Mouse (Mus musculus): ENCODE measurements around the gene Madd. TPM values are rescaled to one million over a fixed set of nuclear protein-coding genes. Genes with fewer than 3 reads are reported as not detected.

Gene Madd
- 6.8 and 7.7 TPM in 2 replicates for polyA plus RNA-seq (2016; fragmentation: Nextera tagmentation; extraction: Ambion mirVana)

DNA sequence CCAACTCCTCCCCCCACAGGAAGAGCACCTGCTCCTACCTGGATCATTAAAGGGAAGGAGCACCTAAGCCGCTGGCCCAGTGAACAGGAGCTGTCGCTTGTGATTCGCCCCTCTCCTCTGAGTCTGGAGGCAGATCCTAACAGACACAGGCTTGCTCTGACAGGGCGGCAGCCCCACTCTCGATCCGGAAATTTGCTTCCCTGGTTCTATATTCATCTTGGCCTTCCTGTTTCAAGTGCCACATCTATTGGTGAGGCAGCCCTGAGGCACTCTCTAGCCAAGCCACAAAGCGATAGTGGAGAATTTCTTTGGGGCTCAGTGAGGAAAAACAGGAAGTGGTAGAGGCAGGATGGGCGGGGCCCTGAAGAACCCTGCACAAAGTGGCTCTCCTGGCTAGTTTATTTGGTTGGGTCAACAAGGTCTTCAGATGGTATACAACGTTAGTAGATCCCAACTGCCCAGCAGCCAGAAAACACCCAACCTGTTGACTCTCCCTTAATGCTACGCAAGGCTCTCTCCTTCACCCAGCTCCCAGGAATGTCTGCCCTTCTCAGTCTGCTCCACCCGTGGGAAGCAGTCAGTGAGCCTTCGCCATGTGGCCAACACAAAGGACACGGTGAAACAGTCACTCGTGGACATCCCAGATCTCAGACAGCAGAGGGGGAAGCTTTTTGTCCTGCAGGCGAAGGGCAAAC is at the start of gene Madd:
Gene Madd, minus strand, starts transcription at position 127 of the 695 bp plus-strand sequence.
- no peaks in the 10 kb centered on the region for H3K9me3 ChIP-seq
- H3K4me3 ChIP-seq = peak within 1 kb of the TSS; percentile 80
- H3K27ac ChIP-seq = peak within 1 kb of the TSS; percentile 80
- no peak for DNase-seq (ENCODE audit: low spot score)
- WGBS = 55% methylated on average over 15 of the region's 15 CpGs
- H3K36me3 ChIP-seq = no peaks in the 10 kb centered on the region
- no peaks in the 10 kb centered on the region for H3K27me3 ChIP-seq (ENCODE audit: insufficient read depth, poor library complexity, severe bottlenecking)
- H3K4me1 ChIP-seq = peaks cover 25% of the 10 kb centered on the region

DNA sequence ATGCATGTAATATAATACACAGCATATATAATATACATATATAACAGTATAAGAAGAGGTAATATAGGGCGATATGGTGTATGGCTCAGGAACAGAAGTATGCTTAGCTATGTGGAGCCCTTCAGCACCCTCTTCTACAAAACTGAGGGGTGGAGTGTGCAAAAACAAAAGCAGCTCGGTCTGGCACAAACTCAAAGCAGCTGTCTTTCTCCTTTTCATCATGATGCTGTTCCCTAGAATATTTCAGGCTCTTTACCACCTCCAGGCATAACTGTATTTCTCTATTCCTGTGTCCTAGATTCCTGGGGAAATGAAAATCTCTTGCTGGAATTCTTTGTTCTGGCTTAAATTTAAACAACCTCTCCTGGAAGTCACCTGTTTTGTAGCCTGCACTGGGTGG is 46.1 kb upstream of the Madd start:
- no peak for DNase-seq (ENCODE audit: low spot score)
- no peak overlapping the region for H3K27ac ChIP-seq
- no peaks in the 10 kb centered on the region for H3K4me1 ChIP-seq
- H3K9me3 ChIP-seq = no peaks in the 10 kb centered on the region
- 80% methylated on average over 2 of the region's 2 CpGs for WGBS
- no peaks in the 10 kb centered on the region for H3K27me3 ChIP-seq (ENCODE audit: insufficient read depth, poor library complexity, severe bottlenecking)
- no peak overlapping the region for H3K4me3 ChIP-seq
- no peaks in the 10 kb centered on the region; the same call in 1 of the 2 replicates for H3K36me3 ChIP-seq

- Histone ChIP-seq H3K4me3 (no peak overlapping the region), H3K9me3 (no peaks in the 10 kb centered on the region), H3K27me3 (ENCODE audit: insufficient read depth, poor library complexity, severe bottlenecking) (no peaks in the 10 kb centered on the region), H3K27ac (no peak overlapping the region), H3K4me1 (no peaks in the 10 kb centered on the region), H3K36me3 (no peaks in the 10 kb centered on the region)
- 80% methylated on average over 2 of the region's 2 CpGs for WGBS
- peak; percentile 70 for DNase-seq (ENCODE audit: low spot score)
Observed at GRCm38 (mm10) chr2:91223614-91224013, 40.0 kb upstream of the Madd start.

DNA sequence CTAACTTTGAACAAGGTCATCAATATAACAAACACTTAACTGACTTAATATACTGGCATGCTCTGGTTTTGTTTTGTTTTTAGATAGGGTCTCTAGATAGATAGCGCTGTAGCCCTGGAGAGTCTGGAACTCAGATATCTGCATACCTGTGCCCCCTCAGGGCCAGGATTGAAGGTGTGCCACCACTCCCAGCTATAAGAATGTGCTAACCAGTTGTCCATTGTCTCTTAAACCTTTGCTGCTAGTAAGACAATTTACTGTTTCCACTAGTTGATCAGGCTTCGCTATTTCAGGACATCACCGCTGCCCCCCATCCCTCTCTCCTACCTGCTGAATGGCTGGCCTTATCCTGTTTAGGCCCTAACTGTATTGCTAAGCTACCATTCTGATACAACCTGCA is 36.9 kb upstream of the Madd start:
- WGBS = 85% methylated on average over 3 of the region's 3 CpGs
- no peak overlapping the region for H3K27ac ChIP-seq

DNA sequence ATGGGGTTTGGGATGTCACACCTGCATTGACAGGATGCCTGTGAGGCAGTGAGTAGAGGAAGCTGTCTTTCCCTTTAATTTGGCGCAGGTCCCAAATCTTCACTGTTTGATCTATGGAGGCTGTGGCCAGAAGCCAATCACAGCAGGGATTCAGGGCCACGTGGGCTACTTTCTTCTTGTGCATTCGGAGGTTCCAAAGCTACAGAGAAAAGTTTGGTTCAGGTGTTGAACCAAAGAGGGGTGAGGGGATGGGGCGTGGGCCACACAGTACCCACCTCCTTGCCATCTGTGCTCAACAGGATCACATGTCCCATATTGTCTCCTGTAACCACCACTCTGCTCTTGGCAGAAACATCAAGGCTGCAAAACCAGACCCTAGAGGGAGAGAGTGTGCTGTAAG is 33.4 kb upstream of the Madd start:
- H3K27me3 ChIP-seq (ENCODE audit: insufficient read depth, poor library complexity, severe bottlenecking) = no peaks in the 10 kb centered on the region
- peaks cover 37% of the 10 kb centered on the region for H3K36me3 ChIP-seq
- no peaks in the 10 kb centered on the region for H3K9me3 ChIP-seq
- no peak overlapping the region for H3K4me3 ChIP-seq
- no peak for DNase-seq (ENCODE audit: low spot score)
- H3K4me1 ChIP-seq = no peaks in the 10 kb centered on the region
- WGBS = 64% methylated on average over 4 of the region's 4 CpGs
- H3K27ac ChIP-seq = no peak overlapping the region

More for the DNA sequence above, 36.9 kb upstream of the Madd start:
- peaks cover 10% of the 10 kb centered on the region; the same call in 1 of the 2 replicates for H3K36me3 ChIP-seq
- DNase-seq (ENCODE audit: low spot score) = no peak
- no peaks in the 10 kb centered on the region for H3K9me3 ChIP-seq
- no peaks in the 10 kb centered on the region for H3K4me1 ChIP-seq
- H3K27me3 ChIP-seq (ENCODE audit: insufficient read depth, poor library complexity, severe bottlenecking) = no peaks in the 10 kb centered on the region
- no peak overlapping the region for H3K4me3 ChIP-seq

GRCm38 (mm10) chr2:91213311-91213710 is 29.7 kb upstream of the Madd start:
- no peaks in the 10 kb centered on the region for H3K27me3 ChIP-seq (ENCODE audit: insufficient read depth, poor library complexity, severe bottlenecking)
- H3K4me1 ChIP-seq = no peaks in the 10 kb centered on the region
- no peaks in the 10 kb centered on the region for H3K9me3 ChIP-seq
- no peak for DNase-seq (ENCODE audit: low spot score)
- H3K36me3 ChIP-seq = peaks cover 71% of the 10 kb centered on the region
- no peak overlapping the region for H3K4me3 ChIP-seq
- H3K27ac ChIP-seq = no peak overlapping the region

GRCm38 (mm10) chr2:91206254-91206775 is 22.7 kb upstream of the Madd start:
- Histone ChIP-seq H3K36me3 (peaks cover 64% of the 10 kb centered on the region), H3K27me3 (ENCODE audit: insufficient read depth, poor library complexity, severe bottlenecking) (no peaks in the 10 kb centered on the region), H3K27ac (no peak overlapping the region), H3K4me3 (no peak overlapping the region), H3K4me1 (peaks cover 16% of the 10 kb centered on the region), H3K9me3 (no peaks in the 10 kb centered on the region)
- DNase-seq (ENCODE audit: low spot score) = no peak
- WGBS = 89% methylated on average over 9 of the region's 9 CpGs

DNA sequence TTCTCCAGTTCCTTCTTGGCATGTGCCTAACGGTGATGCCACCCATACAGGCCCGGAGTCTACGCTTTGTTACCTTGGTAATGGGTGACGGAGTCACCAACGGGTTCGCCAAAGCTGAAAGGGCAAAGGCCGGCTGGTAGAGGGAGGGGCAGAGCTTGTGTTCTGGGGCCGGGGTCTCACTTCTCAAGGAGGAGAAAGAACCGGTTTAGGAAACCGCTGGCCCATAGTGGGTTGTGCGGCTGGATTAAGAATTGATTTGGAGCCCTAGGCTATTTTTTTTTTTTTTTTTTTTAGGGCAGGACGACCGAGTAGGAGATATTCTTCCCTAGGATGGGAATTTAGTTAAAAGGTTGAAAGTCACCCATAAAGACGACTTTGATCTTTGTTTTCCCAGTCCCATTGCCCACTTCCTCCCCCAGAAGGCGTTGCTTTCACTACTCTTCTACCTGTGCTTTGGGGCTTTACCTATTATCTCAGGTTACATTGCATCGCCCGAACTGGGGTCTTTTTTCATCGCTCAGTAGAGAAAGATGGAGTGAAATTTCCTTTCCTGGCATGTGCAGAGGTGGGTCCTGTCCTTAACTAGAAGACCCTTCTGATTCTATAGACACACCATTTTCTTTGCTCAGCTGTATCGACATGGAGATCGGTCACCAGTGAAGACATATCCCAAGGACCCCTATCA is 19.5 kb upstream of the Madd start:
- peak overlapping the region; percentile 96 for H3K27ac ChIP-seq
- peaks cover 35% of the 10 kb centered on the region for H3K36me3 ChIP-seq
- 15% methylated on average over 20 of the region's 20 CpGs for WGBS
- no peak for DNase-seq (ENCODE audit: low spot score)
- no peaks in the 10 kb centered on the region for H3K27me3 ChIP-seq (ENCODE audit: insufficient read depth, poor library complexity, severe bottlenecking)
- H3K4me1 ChIP-seq = peaks cover 16% of the 10 kb centered on the region
- H3K9me3 ChIP-seq = no peaks in the 10 kb centered on the region
- H3K4me3 ChIP-seq = peak overlapping the region; percentile 87

DNA sequence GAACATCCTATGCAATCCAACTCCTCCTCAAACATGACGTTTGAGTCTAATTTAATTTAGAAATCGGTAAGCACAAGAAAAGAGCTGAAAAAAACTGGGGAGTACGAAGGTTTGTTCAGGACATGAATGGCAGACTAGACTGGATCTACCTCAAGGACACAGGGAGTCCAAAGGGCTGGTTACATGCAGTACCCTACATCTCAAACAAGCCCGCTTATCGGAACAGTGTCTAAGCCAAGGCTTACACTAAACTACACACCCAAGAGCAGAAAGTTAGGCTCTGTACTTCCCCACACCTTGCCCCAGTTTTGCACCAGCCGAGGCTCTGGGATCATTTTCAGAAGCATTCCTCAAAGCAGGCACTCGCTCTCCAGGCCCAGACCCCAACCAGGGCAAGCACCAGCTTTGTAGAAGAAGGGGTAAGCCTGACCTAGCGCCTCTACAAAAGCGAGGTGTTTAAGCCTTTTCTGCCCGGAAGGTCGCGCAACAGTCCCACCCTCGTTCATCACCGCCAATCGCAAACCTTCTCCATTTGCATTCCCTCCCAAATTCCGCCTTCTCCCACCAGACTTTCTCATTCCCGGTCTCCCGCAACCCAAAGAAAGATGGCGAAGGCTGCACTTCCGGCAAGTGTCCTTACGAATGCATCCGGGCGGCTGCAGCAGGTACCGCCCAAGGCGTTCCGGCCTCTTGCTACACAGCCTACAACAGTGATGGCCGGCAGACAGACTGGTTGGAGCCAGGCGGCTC is 18.8 kb upstream of the Madd start, which contains the start of the genes Nr1h3 and Acp2:
Gene Nr1h3, minus strand, starts transcription at position 613 of the 750 bp plus-strand sequence.
Gene Acp2, plus strand, starts transcription at position 664 of the 750 bp plus-strand sequence.
- Histone ChIP-seq H3K9me3 (no peaks in the 10 kb centered on the region), H3K27ac (peak within 1 kb of the TSS; percentile 96), H3K27me3 (ENCODE audit: insufficient read depth, poor library complexity, severe bottlenecking) (no peaks in the 10 kb centered on the region), H3K4me3 (peak within 1 kb of the TSS; percentile 87), H3K4me1 (peaks cover 16% of the 10 kb centered on the region), H3K36me3 (peaks cover 28% of the 10 kb centered on the region)
- peak; percentile 98 for DNase-seq (ENCODE audit: low spot score)
- 4% methylated on average over 28 of the region's 28 CpGs for WGBS

- no peak overlapping the region for H3K4me3 ChIP-seq
- DNase-seq (ENCODE audit: low spot score) = no peak
- H3K9me3 ChIP-seq = no peaks in the 10 kb centered on the region
- 80% methylated on average over 3 of the region's 3 CpGs for WGBS
- H3K4me1 ChIP-seq = peaks cover 20% of the 10 kb centered on the region
- no peaks in the 10 kb centered on the region for H3K36me3 ChIP-seq
- H3K27ac ChIP-seq = no peak overlapping the region
- no peaks in the 10 kb centered on the region for H3K27me3 ChIP-seq (ENCODE audit: insufficient read depth, poor library complexity, severe bottlenecking)
Observed at GRCm38 (mm10) chr2:91198888-91199287, 15.3 kb upstream of the Madd start.

DNA sequence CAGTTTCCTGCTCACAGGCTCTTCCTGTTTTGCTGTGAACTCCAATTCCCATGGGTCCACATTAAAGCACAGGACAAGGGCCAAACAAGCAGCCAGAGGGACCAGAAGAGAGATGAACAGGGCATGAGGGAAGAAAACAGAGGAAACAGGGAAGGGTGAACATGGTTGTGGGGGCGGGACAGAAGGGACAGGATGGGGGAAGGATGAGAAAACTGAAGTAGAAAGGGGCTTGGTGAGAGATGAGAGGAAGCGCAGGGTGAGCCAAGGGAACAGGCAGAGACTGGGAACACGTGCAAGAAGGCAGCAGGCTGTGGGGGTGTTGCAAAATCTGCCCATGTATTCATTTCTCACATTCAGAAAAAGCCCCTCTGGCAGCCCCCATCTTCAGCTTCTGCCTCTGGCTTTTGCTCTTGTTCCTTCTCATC is 13.0 kb upstream of the Madd start:
- no peaks in the 10 kb centered on the region for H3K36me3 ChIP-seq
- DNase-seq (ENCODE audit: low spot score) = no peak

GRCm38 (mm10) chr2:91194624-91195332 is 11.1 kb upstream of the Madd start:
- no peaks in the 10 kb centered on the region for H3K36me3 ChIP-seq
- H3K27ac ChIP-seq = peak overlapping the region; percentile 87
- H3K4me3 ChIP-seq = peak overlapping the region; percentile 57
- peaks cover 7% of the 10 kb centered on the region for H3K4me1 ChIP-seq
- peaks cover 3% of the 10 kb centered on the region; the same call in 1 of the 2 replicates for H3K27me3 ChIP-seq (ENCODE audit: insufficient read depth, poor library complexity, severe bottlenecking)
- H3K9me3 ChIP-seq = no peaks in the 10 kb centered on the region
- peak; percentile 87 for DNase-seq (ENCODE audit: low spot score)
- 1% methylated on average over 27 of the region's 27 CpGs for WGBS

More for the DNA sequence above, 13.0 kb upstream of the Madd start:
- Histone ChIP-seq H3K27ac (no peak overlapping the region), H3K27me3 (ENCODE audit: insufficient read depth, poor library complexity, severe bottlenecking) (peaks cover 3% of the 10 kb centered on the region; the same call in 1 of the 2 replicates), H3K9me3 (no peaks in the 10 kb centered on the region), H3K4me3 (no peak overlapping the region), H3K4me1 (peaks cover 8% of the 10 kb centered on the region)
- WGBS = 60% methylated on average over 3 of the region's 3 CpGs

Data from heart, embryonic 10.5 days (tissue).